Mouse (Mus musculus) brain, adult 2 months (tissue): ENCODE data around the gene Trim3.

Source experiments
- DNase-seq: peaks from one replicate; pipeline ENCODE4 v3.0.0; 2011; ENCODE audit warnings: low read depth, low spot score

The Trim3 gene

GRCm38 (mm10) chr7:105557671-105558070 is 75.7 kb downstream of the Trim3 start:
- peak; percentile 55 for DNase-seq

- DNase-seq: no peak
These were observed 77.0 kb downstream of the Trim3 start for GRCm38 (mm10) chr7:105556406-105556805.

- no peak for DNase-seq
These were observed 77.8 kb downstream of the Trim3 start for GRCm38 (mm10) chr7:105555571-105555970.
